Mouse (Mus musculus) megakaryocyte, embryonic 14.5 days (primary cell): ENCODE data around the gene Lpar6.

ENCODE experiments used
- FLI1 ChIP-seq: IDR thresholded peaks from 2 replicates; pipeline ENCODE4 v1.6.1; 2012; ENCODE audit warnings: low read length, inconsistent platforms, mixed read lengths
- GATA1 ChIP-seq: IDR thresholded peaks from 3 replicates; pipeline ENCODE4 v1.6.1; 2012; ENCODE audit warnings: mixed read lengths, low read length, inconsistent platforms, borderline replicate concordance

- TF ChIP-seq GATA1 = no peak
- no peak for TF ChIP-seq FLI1
Observed at GRCm38 (mm10) chr14:73280996-73281395, 43.3 kb downstream of the Lpar6 start.
